Mouse (Mus musculus): Measurements from ENCODE around the gene Pik3cd.

Gene Pik3cd

GRCm38 (mm10) chr4:149689822-149690700 lies 12.3 kb downstream of the Pik3cd start:
- no peak for DNase-seq (ENCODE audit: low spot score)

- DNase-seq (ENCODE audit: low spot score), result no peak
Observed at GRCm38 (mm10) chr4:149688861-149689260, 13.5 kb downstream of the Pik3cd start.

GRCm38 (mm10) chr4:149684841-149685623 lies 17.3 kb downstream of the Pik3cd start:
- no peak for DNase-seq (ENCODE audit: low spot score)

- no peak for DNase-seq (ENCODE audit: low spot score)
Observed at GRCm38 (mm10) chr4:149683875-149684274, 18.5 kb downstream of the Pik3cd start.

GRCm38 (mm10) chr4:149679056-149679770 lies 23.2 kb downstream of the Pik3cd start:
- no peak for DNase-seq (ENCODE audit: low spot score)

GRCm38 (mm10) chr4:149678006-149678405 lies 24.4 kb downstream of the Pik3cd start:
- DNase-seq (ENCODE audit: low spot score), result no peak

- DNase-seq (ENCODE audit: low spot score), result peak; percentile 86
Observed at GRCm38 (mm10) chr4:149675378-149676261, 26.8 kb downstream of the Pik3cd start.

- peak; percentile 13 for DNase-seq (ENCODE audit: low spot score)
Observed at GRCm38 (mm10) chr4:149674814-149675377, 27.5 kb downstream of the Pik3cd start.

GRCm38 (mm10) chr4:149672747-149673146 lies 29.6 kb downstream of the Pik3cd start:
- no peak for DNase-seq (ENCODE audit: low spot score)

- DNase-seq (ENCODE audit: low spot score), result no peak
Observed at GRCm38 (mm10) chr4:149671175-149671574, 31.2 kb downstream of the Pik3cd start.

- no peak for DNase-seq (ENCODE audit: low spot score)
Observed at GRCm38 (mm10) chr4:149665692-149666090, 36.7 kb downstream of the Pik3cd start.

GRCm38 (mm10) chr4:149665016-149665691 lies 37.2 kb downstream of the Pik3cd start:
- no peak for DNase-seq (ENCODE audit: low spot score)

- DNase-seq (ENCODE audit: low spot score), result no peak
Observed at GRCm38 (mm10) chr4:149663849-149664503, 38.4 kb downstream of the Pik3cd start.

GRCm38 (mm10) chr4:149661967-149662589 lies 40.3 kb downstream of the Pik3cd start:
- no peak for DNase-seq (ENCODE audit: low spot score)

- no peak for DNase-seq (ENCODE audit: low spot score)
Observed at GRCm38 (mm10) chr4:149660598-149660997, 41.8 kb downstream of the Pik3cd start.

GRCm38 (mm10) chr4:149659495-149660116 lies 42.8 kb downstream of the Pik3cd start:
- no peak for DNase-seq (ENCODE audit: low spot score)

- no peak for DNase-seq (ENCODE audit: low spot score)
Observed at GRCm38 (mm10) chr4:149657858-149658416, 44.4 kb downstream of the Pik3cd start.

- peak; percentile 45 for DNase-seq (ENCODE audit: low spot score)
Observed at GRCm38 (mm10) chr4:149654232-149654631, 48.1 kb downstream of the Pik3cd start.

Data from embryo, embryonic 10.5 days (tissue).